Mouse (Mus musculus): ENCODE measurements around the gene Ydjc.

DNA sequence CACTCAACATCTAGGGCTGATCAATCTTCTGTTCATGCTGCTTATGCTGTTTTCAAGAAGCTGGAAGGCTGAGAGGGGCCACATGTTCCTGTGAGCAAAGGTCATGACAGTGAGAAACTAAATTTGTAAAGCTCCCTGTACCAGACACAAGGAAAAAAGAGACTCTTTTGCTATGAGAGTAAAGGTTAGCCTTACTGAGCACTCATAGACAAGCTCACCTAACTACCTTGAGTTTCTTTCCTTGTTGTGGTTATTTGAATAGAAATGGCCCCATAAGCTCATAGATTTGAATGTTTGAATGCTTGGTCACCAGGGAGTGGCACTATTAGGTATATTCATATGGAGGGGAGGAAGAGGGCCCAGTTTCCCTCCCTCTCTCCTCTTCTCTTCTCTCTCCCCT, 22.8 kb downstream of the Ydjc start:
- TF ChIP-seq CTCF (IDR thresholded peaks at IDR 0.05; ENCODE audit: borderline replicate concordance, insufficient read depth, low read depth, low read length) (no peak), POLR2A (IDR thresholded peaks at IDR 0.05; ENCODE audit: borderline replicate concordance, insufficient read depth, low read length) (no peak)

Measured in cerebellum, adult 2 months (tissue).